Mouse (Mus musculus): Measurements from ENCODE around the gene Carmil2.

The Carmil2 gene

DNA sequence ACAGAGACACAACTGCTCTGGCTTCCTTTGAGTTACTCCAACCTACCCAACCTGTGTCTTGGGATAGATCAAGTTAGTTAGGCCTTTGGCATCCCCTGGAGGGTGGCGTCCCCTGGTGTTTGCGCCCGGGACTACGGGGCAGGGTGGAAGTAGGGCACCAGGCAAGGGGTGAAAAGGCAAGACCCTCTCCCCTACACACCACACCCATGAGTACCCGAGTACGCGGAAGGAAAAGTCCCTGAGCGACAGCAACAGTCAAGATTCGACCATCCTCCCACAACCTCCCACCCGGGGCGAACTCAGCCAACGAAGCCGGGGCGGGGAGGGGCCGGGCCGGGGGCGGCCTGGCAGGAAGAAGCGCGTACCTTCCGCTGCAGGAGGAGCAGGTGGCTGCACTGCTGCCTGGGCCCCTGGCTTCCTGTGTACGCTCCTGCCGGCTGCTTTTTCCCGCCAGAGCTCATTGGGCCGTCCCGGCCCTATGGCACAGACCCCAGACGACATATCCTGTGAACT, at the start of gene Carmil2:
TSS of gene Carmil2 (plus strand) at position 479 of the 513 bp plus-strand sequence.
- peak; percentile 62 for DNase-seq (ENCODE audit: extremely low spot score)

DNA sequence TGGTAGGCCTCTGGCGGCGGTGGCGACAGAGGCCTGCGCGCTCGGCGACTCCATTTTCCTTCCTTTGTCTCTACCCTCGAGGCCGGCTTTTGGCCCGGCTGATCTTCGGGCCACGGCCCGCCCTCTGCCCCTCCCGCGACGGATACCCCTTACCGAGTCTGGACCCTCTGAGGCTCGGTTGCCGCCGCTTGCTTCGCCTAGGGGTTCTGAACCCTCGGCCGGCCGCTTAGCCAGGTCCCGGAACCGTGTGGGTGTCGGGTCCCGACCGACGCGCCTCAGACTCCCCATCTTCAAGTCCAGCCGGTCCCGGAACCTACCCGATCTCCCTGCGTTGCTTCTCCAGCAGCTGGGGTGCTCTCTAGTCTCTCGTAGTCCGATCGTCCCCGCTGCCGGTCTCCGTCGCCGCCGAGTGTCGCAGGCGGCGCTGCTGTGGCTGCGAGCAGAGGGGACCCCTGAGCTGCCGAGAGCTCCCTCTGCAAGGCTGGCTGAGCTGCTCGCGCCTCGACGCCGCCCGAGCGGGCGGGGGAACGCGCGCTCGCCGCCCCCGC, 49.0 kb upstream of the Carmil2 start, which contains the start of gene Agrp:
TSS of gene Agrp (minus strand) at position 431 of the 548 bp plus-strand sequence.
- peak; percentile 76 for DNase-seq (ENCODE audit: extremely low spot score)

DNA sequence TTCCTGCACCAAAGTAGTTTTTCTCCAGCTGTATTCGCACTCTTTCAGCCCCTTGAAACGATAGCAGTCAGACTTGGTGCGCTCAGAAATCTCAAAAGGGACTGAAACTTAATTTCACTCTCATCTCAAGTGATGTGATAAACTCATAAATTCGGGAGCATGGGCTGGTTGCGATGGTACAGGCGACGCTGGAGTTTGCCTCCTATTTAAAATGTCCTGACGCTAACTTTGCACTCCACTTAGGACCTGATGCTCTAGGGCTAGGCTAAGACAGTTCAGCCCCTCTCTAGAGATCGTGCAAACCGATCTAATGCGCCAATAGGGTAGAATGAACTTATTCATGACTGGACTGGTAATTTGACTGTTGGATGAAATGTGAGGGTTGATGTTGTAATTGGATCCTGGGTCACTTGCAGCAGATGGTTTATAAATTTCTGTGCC, 48.5 kb upstream of the Carmil2 start:
- DNase-seq (ENCODE audit: extremely low spot score) = peak; percentile 37

DNA sequence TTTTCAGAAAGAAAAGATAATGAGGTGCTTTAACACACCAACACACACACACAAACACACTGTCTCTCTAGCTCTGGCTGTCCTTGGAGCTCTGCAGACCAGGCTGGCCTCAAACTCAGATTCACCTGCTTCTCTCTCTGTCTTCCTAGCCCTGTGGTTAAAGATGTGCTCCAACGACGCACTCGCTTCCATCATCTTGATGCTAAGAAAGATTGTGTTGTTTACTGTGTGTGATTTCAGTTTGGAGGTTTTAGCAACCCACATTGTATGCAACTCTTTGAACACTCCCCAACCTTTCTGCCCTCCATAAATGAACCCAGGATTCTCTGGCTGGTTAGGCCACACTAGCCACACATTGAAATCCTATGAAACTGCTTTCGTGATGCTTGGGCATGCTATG, 47.6 kb upstream of the Carmil2 start:
- no peak for DNase-seq (ENCODE audit: extremely low spot score)

DNA sequence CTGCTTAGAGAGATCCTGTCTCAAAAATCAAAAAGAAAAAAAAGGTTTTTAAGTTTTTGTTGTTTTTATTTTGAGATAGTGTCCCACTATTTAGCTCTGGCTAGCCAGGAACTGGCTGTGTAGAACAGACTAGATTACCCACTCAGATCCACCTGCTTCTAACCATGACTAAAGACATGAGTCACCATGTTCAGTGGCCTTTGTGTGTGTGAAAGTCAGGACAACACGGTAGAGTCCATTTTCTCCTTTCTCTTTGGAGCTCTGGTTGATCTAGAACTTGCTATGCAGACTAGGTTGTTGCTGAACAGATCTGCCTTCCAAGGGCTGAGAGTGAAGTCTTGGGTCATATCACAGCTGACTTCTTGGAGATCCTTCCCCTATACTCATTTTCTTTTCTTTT, 46.2 kb upstream of the Carmil2 start:
- DNase-seq (ENCODE audit: extremely low spot score) = no peak

DNA sequence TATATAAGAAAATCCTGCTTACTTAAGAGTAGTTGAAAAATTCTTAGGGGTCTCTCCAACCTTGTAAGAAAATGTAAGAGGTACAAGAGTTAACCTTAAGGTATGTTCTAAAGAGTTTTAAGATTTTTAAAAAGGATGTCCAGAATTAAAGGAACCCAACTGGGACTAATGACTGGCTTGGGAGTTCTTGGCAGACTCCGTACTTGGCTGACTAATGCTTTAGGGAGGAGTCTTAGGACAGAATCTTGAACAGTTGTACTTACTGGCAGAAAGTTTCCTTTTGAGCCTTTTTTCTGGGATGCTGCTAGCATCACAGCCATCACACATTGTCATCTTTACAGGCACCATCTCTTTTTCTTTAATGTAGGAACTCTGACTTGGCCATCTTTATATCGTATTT, 45.6 kb upstream of the Carmil2 start:
- DNase-seq (ENCODE audit: extremely low spot score) = no peak

DNA sequence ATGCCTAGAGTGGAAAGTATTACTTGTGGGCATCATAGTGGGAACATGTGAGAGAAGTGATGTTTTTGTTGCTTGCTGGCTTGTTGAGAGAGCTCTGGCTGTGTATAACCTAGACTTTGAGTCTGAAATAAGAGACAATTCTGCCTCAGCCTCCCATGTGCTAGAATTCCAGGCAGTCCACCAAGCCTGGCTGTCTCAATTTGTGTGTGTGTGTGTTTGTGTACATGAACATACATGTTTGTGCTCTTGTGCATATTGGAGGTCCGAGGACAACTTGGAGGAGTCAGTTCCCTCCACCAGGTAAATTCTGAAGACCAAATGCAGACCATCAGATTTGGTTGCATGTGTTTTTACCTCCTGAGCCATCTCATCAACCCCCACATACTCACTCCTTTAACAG, 40.9 kb upstream of the Carmil2 start:
- DNase-seq (ENCODE audit: extremely low spot score) = no peak

DNA sequence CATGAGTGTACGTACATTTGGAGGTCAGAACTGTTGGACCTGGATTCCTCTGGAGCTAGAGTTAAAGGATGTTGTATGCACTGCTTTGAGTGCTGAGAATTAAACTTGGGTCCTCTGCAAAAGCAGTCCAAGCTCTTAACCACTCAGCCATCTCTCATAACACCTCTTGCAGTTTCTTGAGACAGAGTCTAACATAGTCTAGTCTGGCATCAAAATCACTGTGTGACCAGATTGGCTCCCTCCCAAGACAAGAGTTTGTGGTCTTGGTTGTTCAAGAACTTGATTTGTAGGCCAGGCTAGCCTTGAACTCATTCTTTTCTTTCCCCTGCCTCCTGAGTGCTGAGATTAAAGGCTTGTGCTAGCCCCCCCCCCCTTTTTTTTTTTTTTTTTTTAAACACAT, 37.1 kb upstream of the Carmil2 start:
- no peak for DNase-seq (ENCODE audit: extremely low spot score)

DNA sequence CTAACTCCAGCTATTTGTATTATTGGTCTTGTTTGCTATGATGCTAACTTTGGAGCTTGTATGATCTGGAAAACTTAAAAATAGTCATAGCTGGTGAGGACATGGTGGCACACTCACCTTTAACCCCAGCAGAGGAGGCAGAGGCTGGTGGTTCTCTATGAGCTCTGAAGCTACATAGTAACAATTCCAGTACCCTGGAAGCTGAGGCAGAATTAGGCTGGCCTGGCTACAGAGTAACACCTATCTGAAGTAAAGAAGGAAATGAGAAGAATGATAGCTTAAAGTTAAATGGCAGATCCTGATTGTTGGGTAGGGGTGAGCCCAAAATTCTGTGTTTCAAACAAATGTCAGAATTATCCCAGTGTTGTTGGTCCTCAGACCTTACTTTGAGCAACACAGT, 28.4 kb upstream of the Carmil2 start:
- DNase-seq (ENCODE audit: extremely low spot score) = no peak

DNA sequence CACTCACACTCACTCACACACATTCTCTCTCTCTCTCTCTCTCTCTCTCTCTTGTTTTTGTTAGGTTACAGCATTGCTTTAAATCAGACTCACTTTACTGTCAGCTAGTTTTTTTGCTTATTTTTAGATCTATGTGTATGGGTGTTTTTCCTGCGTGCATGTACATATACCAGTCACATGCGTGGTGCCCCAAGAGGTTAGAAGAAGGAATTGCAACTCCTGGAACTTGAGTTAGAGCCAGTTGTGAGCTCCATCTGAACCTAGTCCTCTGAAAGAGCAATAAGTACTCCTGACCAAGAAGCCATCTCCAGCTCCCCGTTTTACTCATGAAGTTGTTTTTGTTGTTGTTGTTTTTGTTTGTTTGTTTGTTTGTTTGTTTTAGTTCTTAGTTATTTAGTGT, 24.9 kb upstream of the Carmil2 start:
- no peak for DNase-seq (ENCODE audit: extremely low spot score)

DNA sequence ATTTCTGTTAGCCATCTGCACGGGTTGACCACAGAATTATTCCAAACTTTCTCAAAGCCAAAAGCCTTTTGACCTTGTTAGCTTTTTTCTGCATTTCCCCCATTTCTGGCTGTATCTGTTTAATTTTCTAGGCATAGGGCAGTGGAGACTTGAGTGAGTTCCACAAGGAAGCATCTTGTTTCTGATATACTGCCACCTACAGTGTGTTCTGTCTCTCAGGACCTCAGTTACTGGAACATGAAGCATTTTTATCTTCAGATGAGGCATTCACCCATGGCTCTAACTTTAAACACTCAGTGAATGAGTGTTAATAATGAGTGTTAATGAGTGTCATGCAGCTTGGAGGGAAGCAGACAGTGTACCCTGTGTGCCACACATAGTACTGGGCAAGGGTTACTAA, 8.2 kb upstream of the Carmil2 start:
- DNase-seq (ENCODE audit: extremely low spot score) = no peak

DNA sequence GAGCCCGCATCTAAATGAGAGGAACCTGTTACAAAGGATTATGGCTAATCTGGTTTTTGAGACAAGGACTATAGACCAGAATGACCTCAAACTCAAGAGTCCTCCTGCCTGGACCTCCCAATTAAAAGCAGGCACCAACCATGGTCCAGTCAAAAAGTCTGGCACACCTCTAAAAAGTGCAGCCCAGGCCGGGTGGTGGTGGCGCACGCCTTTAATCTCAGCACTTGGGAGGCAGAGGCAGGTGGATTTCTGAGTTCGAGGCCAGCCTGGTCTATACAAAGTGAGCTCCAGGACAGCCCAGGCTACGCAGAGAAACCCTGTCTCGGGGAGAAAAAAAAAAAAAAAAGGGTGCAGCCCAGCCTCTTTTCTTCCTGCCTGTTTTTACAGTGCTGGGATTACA, 749 bp upstream of the Carmil2 start:
- no peak for DNase-seq (ENCODE audit: extremely low spot score)

DNA sequence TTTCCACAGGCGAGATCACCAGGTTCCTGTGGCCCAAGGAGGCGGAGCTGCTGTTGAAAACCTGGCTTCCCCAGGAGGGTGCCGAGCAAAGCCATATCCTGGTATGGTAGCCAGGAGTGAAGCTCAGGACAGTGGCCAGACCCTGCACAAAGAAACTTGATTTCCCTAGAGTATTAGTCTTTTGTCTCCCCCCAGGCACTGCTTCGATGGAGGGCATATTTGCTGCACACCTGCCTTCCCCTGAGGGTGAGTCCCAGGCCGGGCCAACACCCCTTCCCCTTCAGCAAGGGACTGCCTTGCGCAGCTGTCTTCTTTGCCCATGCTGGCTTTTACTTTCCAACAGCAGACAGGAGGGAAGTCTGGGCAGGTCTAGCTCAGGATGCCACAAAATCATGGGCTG, 477 bp downstream of the Carmil2 start:
- no peak for DNase-seq (ENCODE audit: extremely low spot score)

DNA sequence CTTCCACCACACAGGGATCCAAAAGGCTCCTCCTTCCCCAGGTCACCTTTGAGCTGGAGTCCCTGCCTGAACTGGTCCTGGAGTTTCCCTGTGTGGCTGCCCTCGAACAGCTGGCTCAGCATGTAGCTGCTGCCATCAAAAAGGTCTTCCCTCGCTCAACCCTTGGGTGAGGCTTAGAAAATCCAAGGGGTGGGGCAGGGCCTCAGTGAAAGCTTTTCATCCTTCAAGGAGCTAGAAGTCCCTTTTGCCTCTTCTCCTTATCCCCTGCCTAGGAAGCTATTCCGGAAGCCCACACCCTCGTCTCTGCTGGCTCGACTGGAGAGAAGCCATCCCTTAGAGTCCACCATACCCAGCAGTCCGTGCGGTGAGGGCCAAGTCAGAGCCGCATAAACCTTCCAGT, 1.4 kb downstream of the Carmil2 start:
- DNase-seq (ENCODE audit: extremely low spot score) = no peak

DNA sequence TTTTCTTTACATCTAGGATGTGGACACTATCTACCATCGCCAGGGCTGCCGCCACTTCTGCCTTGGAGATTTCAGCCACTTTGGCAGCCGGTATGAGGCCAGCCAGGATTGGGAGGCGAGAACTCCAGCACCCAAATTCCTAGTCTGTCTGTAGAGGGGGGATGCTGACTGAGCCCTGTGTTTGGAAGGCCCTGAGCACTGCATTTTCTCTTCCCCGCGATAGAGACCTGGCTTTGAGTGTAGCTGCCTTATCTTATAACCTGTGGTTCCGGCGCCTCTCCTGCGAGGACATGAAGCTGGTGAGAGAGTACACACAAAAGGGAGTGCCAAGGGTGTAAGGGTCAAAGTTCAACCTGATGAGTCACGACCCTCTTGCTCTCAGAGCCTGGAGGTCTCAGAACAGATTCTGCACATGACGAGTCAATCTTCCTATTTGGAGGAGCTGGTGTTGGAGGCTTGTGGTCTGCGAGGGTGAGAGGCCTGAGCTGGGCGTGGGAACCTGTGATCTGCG, 2.2 kb downstream of the Carmil2 start:
- no peak for DNase-seq (ENCODE audit: extremely low spot score)

DNA sequence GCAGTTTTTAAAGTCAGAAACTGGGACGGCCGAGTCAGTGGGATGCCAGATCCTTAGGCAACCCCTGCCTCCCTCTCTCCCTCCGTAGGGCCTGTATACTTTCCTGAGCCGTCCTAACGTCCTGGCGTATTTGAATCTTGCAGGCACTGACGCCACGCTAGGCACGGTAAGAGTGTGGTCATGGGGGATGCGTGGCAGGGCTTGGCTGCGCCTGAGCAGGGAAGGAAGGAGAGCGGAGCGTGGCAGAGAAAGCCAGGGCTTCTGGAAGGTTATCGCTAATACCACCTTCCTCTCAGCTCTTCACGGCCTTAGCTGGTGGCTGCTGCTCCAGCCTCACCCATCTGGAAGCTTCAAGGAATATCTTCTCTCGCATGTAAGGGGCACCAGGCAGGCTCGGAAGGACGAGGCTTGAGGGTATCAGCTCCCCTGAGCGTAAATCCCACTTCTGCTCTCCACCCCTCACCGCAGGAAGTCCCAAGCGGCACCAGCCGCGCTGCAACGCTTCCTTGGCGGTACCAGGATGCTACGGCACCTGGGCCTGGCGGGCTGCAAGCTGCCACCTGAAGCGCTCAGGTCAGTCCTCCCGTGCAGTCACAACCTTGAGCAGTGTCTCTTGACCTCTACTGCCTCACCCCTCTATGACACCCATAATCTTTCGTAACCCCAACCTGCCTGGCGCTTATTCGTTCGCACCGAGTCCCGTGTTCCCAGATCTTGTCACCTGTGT, 3.3 kb downstream of the Carmil2 start:
- DNase-seq (ENCODE audit: extremely low spot score) = no peak

DNA sequence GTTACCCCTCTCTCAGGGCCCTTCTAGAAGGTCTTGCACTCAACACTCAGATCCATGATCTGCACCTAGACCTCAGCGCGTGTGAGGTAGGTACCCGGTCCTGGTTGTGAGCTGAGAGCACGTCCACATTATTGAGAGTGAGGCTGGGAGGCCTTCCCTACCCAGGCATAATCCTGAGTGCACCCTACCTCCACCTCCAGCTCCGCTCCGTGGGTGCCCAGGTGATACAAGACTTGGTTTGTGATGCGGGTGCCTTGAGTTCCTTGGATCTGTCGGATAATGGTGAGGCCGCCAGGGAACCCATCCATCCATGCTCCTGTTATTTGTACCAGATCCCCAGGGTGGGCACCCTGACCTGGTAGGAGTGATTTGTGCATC, 3.9 kb downstream of the Carmil2 start:
- DNase-seq (ENCODE audit: extremely low spot score) = no peak

DNA sequence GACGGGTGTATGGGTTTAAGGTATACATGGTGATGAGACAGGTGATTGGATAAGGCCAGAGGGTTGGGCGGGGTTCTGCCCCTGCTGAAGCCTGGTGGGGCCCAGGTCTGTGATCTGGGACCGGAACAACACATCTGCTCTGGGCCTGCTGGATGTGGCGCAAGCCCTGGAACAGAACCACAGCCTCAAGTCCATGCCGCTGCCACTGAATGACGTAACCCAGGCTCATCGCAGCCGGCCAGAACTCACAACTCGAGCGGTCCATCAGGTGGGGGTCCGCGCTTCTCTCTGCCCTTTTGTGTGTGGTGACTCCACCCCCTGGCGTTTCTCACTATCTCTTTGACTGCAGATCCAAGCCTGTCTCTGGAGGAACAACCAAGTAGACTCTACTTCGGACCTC, 4.9 kb downstream of the Carmil2 start:
- DNase-seq (ENCODE audit: extremely low spot score) = no peak

DNA sequence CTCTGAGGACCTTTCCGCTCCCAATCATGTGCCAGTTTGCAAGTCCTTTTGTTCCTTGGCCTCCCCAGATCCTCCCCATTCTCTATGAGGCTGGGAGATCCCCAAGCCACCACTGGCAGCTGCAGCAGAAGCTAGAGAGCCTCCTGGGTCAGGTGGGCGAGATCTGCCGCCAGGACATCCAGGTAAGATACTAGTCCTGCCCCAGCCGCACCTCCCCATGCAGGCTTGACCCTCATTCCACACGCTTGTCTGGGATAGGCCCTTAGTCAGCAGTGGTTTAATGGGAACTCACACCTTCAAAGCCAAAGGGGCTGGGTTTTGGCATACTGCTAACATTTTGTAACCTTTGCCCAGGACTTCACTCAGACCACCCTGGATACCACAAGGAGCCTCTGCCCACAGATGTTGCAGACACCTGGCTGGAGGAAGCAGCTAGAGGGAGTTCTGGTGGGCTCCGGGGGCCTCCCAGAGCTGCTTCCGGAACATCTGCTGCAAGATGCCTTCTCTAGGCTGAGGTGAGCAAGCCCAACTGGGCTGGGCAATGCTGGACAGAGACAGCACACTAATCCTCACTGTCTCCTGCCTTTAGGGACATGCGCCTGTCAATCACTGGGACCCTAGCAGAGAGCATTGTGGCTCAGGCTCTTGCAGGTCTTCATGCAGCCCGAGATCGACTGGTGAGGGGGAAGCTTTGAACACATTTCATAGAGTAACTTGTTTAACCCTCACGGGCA, 6.5 kb downstream of the Carmil2 start:
- no peak for DNase-seq (ENCODE audit: extremely low spot score)

DNA sequence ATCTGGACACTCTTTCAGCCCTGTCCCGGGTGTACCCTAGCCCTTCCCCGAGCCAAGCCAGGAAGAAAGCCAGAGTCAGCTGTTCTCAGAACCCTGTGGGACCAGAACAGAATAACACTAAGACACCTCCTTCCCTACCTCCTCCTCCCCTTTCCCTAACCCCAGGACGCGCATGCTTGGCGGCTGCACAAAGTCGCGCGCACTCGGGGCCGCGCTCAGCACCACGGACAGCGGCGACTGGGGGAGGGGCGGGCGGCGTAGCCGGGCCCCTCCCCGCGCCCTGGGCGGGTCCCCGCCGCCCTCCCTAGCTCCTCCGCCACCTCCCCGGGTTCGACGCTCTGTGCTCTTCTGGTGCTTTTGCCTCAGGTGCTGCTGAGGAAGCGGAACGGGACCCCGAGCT, 7.6 kb downstream of the Carmil2 start:
- peak; percentile 71 for DNase-seq (ENCODE audit: extremely low spot score)

DNA sequence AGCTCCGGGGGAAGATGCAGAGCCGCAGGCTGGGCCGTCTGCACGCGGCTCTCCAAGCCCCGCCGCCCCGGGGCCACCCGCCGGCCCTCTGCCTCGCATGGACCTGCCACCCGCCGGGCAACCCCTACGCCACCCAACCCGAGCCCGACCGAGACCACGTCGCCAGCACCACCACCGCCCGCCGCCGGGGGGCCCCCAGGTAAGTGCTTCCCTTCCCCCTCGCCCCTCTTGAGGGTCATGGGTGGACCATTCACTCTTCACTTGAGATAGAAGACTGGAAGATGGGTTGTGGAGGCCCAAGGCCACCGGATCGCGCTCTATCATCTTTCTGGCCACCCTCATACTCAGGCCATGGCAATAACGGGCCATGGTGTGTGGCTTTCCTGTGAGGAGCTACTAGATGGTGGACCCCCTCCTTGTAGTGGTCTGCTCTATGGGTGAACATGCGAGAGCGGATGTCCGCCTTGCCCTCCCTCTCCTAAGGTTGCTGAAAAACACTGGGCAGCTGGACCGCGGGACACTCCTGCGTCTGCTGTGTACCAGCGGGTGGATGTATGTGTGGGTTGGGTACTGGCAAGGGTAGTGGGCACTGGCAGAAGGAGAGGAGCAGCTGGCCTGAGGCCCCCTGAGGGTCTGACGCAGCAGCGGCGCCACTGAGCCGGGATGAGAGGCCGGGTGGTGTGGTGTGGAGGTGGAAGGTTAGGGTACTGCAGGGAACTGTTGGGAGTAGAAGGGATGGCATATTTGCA, 8.2 kb downstream of the Carmil2 start:
- DNase-seq (ENCODE audit: extremely low spot score) = no peak
